Mouse (Mus musculus) layer of hippocampus, postnatal 10 days (tissue): ENCODE measurements around the gene Slc25a31. TPM values are rescaled to one million over a fixed set of nuclear protein-coding genes. Genes with fewer than 3 reads are reported as not detected.

ENCODE experiments used
- DNase-seq, 2 experiments: peaks; one replicate each; pipeline ENCODE4 v3.0.0; 2021; ENCODE audit warnings: low spot score in 2 of 2
- long read RNA-seq: library from polyadenylated mRNA; stranded (forward); transcript quantifications from one replicate; pipeline ENCODE4 v2.0.0, GENCODE M21; 2023
- total RNA-seq, 2 experiments: library from RNA; stranded (reverse); gene quantifications; 2 replicates each; pipeline ENCODE4 v1.2.3; 2021

Gene Slc25a31
- total RNA-seq, result under 1 TPM in 1 of 2 experiments, not detected in 1; 0.36 TPM
- long read RNA-seq, partial matches to known transcripts, result 1 of 1 reads
- long read RNA-seq, other reads (novel, unspliced or antisense), result 0 of 1 reads

DNA sequence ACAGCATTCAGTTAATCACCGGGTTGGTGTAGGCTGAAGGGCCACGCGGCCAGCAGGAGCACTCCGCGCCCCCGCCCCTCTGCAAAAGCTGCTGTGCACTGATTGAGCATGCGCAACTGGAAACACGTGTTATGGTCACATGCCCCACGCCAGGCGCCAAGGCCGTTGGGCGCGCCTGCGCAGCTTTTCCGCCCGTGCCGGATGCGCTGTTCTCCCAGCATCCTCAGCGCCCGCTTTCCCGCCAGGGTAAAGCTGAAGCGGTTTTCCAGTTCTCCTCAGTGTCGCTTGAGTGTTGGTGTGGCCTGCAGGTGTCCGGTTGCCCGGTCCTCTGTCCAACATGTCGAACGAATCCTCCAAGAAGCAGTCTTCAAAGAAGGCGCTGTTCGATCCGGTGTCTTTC lies at the start of gene Slc25a31:
Gene Slc25a31, plus strand, starts transcription at position 201 of the 400 bp plus-strand sequence.
- no peak for DNase-seq

DNA sequence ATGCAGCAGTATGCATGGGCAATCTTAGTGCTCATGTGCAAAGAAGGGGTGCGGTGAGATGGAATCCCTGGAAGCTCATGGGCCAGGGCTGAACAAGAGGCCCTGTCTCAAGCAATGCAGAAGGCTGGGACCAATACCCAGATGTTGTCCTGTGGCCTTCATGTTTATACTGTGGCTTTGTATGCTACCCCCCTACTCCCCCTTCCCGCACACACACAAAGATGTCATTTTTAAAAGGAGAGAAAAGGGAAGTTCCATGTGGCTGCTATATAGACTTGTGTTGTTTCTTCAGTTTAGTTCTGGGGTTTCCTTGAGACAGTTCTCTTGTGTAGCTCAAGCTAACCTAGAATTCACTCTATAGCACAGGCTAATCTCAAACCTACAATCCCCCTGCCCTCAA lies 48.4 kb upstream of the Slc25a31 start:
- no peak for DNase-seq

DNA sequence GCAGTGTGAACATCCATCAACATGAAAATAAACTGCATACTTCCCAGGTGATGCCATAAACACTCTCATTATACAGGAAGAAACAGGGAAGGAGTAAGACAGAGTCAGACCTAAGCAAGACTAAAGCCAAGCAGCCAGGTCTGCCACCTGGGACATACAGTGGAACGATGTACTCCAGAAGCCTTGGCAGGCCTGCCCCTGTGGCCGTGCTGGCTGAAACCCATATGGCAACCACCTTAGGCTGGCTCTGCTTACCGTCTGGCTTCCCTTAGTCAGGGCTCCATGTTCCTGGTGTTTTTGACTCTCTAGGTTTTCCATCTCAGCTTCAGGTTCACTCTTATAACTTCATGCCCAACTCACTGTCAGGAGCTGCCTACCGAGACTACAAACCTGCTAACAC lies 42.5 kb upstream of the Slc25a31 start:
- no peak for DNase-seq

DNA sequence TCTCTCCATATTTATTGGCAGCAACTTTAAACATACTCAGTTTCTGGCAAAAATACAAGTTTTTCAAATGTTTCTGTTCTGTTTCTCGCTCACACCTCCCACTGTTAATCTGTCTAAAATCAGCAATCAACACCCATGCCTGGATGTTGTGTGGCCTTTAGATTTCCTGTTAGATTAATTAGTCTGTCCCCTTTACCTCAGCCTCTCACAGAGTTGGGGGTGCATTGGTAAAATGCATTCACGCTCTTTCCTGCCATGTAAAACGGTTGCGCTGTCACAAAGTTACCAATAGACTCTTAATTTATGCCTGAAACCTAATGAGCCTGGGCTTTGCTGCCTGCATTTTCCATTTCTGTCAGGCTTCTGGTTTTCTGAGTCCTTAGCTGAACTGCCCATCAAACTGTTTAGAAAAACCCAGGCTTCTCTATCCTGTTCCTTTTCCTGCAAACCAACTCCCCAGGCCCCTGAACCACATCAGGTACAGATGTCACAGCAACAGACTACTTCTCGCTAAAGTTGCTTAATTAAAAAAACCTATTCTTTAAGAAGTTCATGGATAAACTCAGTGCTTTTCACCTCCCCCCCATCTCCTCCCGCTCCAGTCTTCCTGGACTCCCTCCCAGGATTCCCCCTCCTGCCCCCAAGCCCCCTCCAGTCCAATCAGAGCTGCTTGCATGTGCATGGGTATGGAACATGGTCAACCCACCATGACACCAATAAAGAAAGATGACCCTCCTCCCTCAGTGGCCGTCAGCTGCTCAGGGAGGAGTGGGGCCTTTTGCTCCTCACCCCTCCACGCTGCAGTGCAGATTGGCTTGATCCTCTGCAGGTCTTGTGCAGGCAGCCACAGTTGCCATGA lies 41.6 kb upstream of the Slc25a31 start:
- DNase-seq, result no peak

DNA sequence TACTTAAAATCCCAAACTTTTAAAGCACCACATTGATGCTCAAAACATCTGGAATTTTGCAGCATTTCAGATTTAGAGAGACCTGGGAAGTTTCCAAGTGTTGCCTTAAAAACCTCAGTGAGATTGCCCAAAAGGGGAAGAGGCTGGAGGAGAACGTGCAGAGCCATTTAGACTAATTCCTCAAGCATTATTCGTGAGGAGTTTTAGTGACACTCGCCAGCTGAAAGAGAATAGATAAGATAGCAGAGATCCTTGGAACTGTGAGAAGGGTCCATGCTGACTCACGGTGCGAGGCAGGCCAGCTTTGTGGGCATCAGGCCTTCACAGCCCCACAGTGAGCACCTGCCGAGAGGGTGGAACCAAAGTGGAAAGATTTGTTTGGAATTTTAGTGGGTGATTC lies 39.8 kb upstream of the Slc25a31 start:
- no peak for DNase-seq

DNA sequence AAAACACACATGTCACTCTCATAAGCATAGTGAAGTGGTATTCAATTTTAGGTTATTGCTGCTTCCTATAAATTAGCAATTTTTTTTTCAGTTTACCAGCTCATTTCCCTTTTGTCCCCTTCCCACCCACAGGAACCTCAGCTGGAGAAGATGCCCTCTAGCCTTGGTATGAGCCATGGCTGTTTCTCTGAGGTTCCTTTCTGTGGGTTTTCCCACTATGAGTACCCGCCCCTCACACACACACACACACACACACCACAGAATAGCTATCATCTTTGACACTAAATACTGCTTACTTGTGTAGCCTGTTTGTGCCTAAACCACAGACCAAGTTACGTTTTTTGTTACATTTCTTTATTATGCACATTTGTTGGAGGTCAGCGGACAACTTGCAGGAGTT lies 39.3 kb upstream of the Slc25a31 start:
- no peak for DNase-seq

DNA sequence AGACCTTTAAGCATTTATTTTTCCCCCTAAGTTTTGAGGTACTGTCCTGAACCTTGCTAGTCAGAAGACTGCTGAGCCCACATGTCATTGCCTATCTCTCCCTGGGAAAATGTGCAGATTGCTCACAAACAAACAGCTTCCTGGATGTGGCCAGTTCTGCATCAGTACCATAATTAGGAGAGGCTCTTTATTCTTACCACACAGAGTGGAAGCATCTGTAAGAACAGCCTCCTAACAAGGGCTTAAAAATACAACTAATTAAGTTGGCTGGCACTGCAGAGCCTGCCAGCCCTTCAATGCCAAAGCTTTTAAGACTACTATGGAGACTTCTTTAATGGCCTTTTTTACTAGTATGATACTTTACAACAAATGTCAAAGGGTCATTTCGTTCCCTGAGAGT lies 35.1 kb upstream of the Slc25a31 start:
- DNase-seq, result no peak

DNA sequence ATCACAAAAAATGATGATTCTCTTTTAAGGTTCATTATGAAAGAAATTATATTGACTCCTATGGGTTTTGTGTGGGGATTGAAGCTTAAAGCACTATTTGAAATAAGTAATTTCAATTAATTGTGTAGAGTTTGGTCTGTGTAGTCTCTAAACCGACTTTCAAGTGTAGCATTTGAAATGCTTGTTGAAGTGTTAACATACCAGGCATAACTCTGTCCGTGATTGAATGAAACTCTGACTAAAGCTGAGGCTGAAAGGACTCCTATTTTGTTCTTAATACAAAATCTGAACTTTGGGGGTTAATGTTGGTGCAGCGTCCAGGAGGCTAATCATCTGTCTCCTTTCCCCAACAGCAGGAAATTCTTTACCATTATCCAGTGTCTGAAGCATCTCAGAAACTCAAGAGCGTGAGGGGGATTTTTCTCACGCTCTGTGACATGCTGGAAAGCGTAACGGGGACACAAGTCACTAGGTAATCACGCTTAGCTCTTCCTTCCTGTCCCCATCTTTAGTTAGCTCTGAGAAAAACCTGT lies 33.7 kb upstream of the Slc25a31 start:
- no peak for DNase-seq

DNA sequence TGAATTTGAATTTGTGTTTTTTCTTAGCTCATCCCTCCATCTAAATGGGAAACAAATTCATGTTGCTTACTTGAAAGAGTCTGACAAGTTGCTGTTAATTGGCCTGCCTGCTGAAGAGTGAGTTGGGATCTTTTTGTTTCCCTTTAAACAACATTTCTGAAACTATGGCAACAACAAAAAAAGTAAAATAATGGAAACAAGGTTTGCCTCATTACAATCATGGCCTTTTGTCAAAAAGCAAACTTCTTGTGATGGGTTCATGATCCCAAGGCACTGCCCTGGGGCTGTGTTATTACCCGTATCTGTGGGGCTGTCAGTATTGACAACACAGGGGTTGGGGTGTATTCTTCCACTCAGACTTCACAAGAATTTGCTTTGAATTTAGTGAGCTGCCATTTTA lies 29.8 kb upstream of the Slc25a31 start:
- DNase-seq, result no peak

DNA sequence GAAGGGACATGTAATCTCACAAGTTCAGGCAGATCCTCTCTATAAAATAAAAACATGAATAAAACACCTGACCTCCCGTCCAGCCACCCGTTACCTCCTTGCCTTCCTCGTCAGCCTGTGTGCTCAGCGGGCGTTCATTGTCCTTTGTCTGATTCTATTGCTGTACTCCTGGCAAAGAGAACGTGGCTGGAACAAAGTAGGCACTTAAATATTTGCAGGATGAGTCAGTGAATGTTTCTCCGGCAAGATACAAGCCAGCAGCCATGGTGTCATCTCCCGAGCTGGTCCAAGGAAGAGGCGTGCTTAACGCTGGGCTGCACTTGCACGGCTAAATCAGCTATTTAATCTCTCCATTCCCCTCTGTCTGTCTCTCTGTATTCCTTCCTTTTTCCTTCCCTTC lies 26.3 kb upstream of the Slc25a31 start:
- no peak for DNase-seq

DNA sequence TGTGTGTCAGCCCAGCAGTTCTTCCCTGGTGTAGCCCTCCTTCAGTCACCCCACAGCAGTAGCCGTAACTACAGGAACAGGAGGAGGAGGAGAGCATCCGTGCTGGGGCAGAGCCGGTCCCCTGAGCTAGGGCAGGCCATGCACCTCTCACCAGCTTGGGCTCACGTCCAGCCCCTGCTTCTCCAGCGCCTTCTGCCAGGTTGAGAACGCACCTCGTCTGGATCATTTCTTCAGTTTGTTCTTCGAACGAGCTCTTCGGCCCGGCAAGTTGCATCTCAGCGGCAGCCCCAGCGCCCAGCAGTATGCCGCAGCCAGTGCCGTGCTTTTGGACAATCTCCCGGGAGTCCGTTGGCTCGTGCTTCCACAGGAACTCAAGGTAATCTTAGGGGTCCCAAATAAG lies 25.5 kb upstream of the Slc25a31 start:
- DNase-seq, result peak in 1 of 2 experiments; percentile 14

DNA sequence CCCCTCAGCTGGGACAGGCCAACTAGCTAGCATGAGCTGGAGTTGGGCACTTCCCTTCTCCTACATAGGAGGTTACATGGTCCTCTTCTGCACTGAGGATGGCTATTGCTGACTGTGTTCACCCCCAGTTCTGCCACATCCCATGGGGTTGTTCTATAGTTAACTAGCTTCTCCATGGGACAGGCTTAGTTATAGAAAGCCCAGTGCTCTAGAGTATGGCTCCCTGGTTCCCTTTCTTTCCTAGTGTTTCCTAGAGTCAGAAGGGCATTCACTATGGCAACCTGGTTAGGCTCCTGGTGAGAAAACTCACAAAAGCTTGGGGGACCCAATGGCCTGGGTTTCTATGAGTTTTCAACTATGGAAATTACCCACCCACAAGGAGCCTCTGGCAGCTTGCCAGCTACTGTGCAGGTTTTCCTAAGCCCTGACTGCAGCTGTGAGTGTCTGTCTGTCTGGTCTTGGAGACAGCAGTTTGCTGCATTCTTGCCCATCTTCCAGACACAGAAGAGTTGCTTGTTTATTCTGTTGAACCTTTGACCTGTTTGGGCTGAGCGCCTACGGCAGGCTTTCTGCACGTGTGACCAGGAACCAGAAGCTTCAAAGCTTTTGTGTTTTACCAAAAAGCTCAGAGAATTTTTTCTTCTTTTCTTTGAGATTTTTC lies 22.7 kb upstream of the Slc25a31 start:
- no peak for DNase-seq

DNA sequence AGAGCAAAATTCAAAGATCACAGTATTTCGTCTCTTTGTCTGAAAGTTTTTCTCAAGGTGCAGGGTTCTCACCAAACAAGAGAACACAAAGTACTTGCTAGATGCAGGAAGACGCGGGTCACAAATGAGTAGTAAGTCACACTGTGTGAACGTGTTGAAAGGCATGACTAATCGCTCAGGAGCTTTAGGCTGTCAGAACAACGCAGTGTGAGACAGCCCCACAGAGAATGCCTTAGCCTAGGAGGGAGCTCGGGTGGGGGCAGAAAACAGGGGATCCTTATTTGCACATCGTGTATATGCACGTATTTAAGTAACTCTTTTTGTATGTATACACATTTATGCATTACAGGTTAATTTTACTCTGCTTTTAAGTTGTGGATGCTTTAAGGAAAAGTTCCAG lies 21.8 kb upstream of the Slc25a31 start:
- DNase-seq, result no peak

DNA sequence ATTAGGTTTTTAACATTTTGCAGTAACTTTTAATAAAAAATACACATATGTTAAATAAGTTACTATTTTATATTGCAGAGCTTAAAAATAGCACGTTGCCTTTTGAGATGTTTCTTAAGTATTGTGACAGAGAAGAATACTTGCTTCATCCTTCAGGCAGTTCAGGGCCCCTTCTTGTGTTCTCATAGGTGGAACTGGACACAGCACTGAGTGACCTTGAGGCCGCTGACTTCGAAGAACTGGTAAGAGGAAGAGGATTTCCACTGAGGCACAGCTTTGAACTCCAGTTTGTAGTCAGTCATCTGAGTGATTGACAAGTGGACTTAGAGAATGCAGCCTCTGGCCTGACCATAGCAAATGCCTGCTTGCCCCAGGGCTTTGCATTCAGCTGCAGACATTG lies 21.1 kb upstream of the Slc25a31 start:
- no peak for DNase-seq

DNA sequence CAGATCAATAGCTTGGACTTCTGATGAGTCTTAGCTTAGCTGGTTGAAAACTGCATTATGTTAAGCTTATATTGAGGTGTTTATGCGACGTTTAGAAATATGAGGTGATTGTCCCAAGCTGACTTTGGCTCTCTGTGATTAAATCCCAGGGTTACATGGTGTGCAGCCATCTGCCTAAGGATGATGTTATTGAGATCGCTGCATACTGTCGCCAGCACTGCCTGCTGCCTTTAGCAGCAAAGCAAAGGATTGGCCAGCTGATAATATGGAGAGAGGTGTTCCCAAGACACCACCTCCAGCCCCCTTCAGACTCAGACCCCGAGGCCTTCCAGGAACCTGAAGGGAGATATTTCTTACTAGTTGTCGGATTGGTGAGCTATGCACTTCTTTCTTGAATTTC lies 17.1 kb upstream of the Slc25a31 start:
- DNase-seq, result no peak

DNA sequence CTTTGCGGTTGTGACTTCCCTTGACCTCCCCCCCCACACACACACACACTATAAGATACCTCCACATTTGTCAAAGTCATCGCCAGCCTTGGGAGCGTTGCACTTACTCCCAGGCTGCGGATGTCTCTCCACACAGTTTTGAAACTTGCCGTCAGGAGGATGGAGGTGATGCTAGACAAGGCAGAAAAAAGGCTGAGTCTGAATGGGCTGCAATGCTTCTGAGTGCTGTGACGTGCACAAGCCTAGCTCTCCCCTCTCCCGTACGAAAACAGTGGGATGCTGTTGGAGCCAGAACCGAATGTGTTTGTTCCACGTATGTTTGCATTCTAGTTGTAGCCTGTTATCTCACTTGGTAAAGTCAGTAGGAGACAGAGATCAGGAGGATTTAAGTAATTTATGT lies 15.2 kb upstream of the Slc25a31 start:
- DNase-seq, result no peak

DNA sequence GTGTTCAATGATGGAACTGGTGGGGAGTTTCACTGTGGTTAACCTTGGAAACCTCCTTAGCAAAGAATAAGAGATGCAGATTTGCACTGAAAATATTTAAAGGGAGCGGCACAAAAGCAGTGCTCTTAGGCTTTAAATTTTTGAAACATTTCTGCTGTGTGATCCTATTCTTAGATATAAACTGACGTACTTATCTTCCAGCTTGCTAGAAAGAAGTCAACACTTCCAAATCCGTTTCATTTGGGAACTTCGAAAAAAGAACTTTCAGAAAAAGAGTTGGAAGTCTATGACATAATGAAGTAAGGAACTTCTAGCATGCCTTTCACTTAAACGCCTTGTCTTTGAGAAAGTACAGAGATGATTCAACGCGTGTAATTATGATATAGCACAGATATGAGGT lies 14.7 kb upstream of the Slc25a31 start:
- no peak for DNase-seq

DNA sequence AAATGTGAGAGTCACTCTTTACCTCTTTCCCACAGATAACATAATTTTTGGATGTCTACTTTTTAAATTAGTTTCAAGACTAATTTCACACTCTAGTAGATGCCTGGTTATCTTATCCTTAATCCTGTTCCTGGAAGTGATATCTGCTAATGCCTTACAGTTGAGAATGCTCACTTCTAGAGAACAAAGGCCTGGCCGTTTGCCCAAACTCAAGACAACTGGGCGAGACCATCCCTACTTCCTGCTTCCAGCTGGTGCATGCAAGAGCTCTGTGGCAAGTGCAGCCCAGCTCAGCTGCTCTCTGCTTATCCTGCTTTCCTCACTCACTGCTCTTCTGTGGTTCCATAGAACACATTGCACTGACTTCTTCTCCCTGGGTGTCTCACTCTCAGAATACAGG lies 14.2 kb upstream of the Slc25a31 start:
- DNase-seq, result no peak

DNA sequence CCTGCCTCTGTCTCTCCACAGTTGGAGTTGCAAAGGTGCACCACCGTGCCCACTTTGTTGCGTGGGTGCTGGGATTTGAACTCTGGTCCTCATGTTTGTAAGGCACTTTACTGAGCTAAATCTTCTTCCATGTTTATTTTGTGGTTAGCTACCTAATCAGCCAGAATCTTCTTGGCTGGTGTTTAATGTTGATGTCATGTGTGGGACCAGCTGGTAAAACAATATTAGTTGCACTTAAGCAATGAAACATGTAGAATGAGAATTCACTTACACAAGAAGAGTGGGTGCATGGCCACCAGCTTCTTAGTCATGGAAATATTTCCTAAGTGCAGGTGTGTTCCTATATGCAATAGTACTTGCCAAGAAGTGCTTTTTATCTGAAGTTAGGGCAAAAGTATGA lies 13.5 kb upstream of the Slc25a31 start:
- no peak for DNase-seq

DNA sequence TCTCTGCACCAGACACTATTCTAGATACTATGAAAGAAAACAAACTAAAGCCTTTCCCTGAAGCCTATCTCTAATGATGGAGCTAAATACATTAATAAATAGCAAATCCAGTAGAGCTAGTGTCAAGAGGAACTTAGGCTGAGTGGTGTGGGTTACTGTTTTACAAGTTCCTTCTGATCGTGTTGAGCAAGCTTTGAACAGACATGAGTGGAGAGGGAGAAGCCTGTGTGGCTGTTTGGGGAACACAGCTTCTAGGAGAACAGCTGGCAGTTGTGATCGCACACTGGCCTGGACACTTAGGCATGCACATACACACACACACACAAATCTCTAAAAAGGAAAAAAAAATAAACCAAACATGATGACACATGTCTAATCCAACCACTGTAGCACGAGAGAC lies 9.8 kb upstream of the Slc25a31 start:
- DNase-seq, result no peak

DNA sequence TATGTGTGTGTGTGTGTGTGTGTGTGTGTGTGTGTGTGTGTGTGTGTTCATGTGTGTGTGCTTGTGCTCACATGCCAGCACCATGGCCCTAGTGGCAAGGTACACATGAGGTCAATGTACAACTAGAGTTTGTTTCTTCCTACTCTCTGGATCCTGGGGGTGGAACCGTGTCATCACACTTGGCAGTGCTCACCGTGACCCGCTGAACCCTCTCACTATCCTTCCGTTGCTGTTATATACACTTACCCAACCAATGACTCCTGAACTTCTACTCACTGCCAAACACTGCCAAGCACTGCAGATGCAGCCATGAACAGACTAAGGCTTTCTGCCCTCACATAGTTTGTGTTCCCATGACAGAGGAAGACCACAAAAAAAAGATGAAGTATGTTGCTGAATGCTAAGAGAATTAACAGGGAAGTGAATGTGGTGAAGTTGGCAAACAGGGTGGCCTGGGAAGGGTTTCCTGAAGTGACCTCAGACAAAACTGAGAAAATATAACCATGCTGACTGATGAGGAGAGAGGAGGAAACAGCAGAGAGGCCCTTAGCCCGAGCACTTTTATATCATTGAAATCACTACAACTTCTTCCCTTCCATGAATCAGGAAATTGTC lies 3.7 kb upstream of the Slc25a31 start:
- DNase-seq, result no peak

DNA sequence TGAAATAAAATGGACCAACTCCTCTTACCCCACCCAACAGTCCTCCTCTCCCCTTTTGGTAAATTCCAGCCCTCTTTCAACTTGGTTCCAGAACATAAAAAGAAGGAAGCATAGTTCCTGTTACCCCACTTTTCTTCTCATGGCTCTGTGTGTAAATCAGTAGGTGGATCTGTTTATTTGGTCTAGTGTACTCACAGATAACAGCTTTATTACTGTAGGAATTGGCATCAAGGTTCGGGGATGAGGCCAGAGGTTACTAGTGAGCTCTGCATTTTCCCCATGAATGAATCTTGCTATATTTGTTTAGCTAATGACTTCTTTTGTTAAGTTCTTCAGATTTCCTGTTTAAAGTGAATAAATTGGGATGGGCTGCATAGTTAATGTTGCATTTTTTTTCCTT lies 7.4 kb downstream of the Slc25a31 start:
- DNase-seq, result no peak
